Mouse (Mus musculus): ENCODE data around the gene Otop2. TPM values are rescaled to one million over a fixed set of nuclear protein-coding genes. Genes with fewer than 3 reads are reported as not detected.
A peak's percentile ranks its signal among the peaks of the same experiment; 100 is the strongest.

The Otop2 gene
- polyA plus RNA-seq, 1 experiment from 2014 or later = not detected

DNA sequence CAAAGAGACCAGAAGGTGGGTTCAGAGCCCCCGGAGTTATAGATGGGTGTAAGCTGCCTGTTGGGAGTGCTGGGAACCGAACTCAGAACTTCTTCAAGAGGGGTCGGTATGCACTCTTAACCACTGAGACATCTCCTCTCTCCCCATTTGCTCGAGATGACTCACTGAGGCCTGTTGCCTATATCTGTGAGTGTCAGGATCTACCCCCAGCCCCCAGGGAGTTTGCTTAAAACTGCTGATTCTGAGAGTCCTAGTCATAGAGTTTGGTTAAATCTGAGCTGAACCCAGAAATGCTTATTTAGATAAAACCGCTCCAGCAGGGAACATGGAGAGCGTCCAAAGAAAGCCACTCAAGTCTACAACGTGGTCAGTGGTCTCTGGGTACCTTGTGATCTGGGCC, 32.8 kb upstream of the Otop2 start:
- WGBS (ENCODE audit: insufficient replicate concordance) = 80% methylated on average over 7 of the region's 7 CpGs
- no peak for ATAC-seq (replicated peaks; ENCODE audit: insufficient number of reproducible peaks, low FRiP score, low TSS enrichment)
- peaks cover 9% of the 10 kb centered on the region for H3K27me3 ChIP-seq (ENCODE audit: control insufficient read depth, insufficient read depth, low read length)
- no peaks in the 10 kb centered on the region for H3K9me3 ChIP-seq (replicated peaks; ENCODE audit: control insufficient read depth, low read length)
- H3K4me1 ChIP-seq (ENCODE audit: control insufficient read depth, insufficient read depth, low read length) = peaks cover 16% of the 10 kb centered on the region
- no peak overlapping the region for H3K4me2 ChIP-seq
- H3K27ac ChIP-seq (ENCODE audit: low read depth, low read length) = no peak overlapping the region
- H3K4me3 ChIP-seq (ENCODE audit: low read depth, low read length) = no peak overlapping the region
- 0 out of 2 replicates have a peak, but pooled peaks cover under 1% of the 10 kb centered on the region for H3K36me3 ChIP-seq (ENCODE audit: control insufficient read depth, insufficient read depth, low read length)
- no peak overlapping the region for H3K9ac ChIP-seq (ENCODE audit: low read depth, low read length)

DNA sequence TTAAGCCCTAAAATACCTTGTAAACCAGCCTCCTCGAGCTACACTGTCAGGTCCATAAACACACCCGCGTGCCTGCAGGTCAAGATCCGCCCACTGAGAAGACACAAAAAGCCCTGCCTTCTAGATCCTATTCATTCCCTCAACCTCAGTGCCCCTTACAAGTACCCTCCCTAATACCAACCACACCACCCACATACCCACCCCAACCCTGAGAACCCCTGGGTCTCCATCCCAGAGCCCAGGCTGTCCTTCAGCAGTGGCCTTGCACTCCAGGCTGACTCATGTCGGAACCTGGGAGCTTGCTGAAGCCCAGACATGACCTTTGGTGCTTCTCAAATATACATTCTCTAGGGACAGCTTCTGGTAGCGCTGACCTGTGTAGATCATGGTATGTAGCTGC, 32.2 kb upstream of the Otop2 start:
- H3K27me3 ChIP-seq (ENCODE audit: control insufficient read depth, insufficient read depth, low read length) = peaks cover 3% of the 10 kb centered on the region
- H3K4me1 ChIP-seq (ENCODE audit: control insufficient read depth, insufficient read depth, low read length) = peaks cover 16% of the 10 kb centered on the region
- ATAC-seq (replicated peaks; ENCODE audit: insufficient number of reproducible peaks, low FRiP score, low TSS enrichment) = no peak
- no peak overlapping the region for H3K4me3 ChIP-seq (ENCODE audit: low read depth, low read length)
- 89% methylated on average over 6 of the region's 6 CpGs for WGBS (ENCODE audit: insufficient replicate concordance)
- H3K4me2 ChIP-seq = no peak overlapping the region
- no peak overlapping the region for H3K9ac ChIP-seq (ENCODE audit: low read depth, low read length)
- no peaks in the 10 kb centered on the region for H3K36me3 ChIP-seq (ENCODE audit: control insufficient read depth, insufficient read depth, low read length)
- H3K27ac ChIP-seq (ENCODE audit: low read depth, low read length) = no peak overlapping the region
- no peaks in the 10 kb centered on the region for H3K9me3 ChIP-seq (replicated peaks; ENCODE audit: control insufficient read depth, low read length)

DNA sequence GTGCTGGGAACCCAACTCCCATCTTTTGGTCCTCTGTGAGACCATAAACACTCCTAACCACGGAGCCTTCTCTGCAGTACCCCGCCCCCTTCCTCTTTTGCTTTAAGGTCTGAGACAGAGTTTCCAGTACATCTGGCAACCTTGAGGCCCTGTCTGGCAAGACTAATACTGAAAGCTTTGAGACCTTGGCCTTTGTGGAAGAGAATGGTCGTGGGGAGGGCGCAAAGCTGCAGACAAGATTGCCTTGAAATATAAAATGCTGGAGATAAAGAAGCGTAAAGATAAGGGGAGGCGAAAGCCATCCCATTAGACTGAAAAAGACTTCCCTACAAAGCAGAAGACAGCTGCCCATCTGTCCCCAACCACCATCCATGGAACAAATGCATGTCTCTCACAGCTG, 31.5 kb upstream of the Otop2 start:
- H3K9ac ChIP-seq (ENCODE audit: low read depth, low read length) = no peak overlapping the region

DNA sequence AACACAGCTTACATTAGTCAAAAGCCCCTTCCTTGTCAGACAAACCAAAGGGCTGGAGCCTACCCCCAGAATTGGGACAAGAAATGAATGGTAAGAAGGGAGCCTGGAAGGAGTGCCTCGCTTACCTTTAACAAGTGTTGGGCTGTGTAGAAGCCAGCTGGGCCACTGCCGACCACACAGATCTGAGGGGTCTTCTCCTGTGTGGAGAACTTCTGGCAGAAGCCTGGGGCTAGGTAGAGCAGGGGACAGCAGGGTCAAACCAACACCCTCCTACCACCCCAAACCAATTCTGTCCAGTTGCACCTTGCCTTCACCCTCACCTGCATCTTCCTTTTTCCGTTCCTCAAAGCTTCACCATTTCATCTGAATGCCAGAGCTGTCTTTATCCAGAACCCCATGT, 31.0 kb upstream of the Otop2 start:
- Histone ChIP-seq H3K4me3 (ENCODE audit: low read depth, low read length) (peak overlapping the region; percentile 56), H3K4me2 (peak overlapping the region; percentile 92), H3K9ac (ENCODE audit: low read depth, low read length) (peak overlapping the region; percentile 74), H3K9me3 (replicated peaks; ENCODE audit: control insufficient read depth, low read length) (no peaks in the 10 kb centered on the region), H3K36me3 (ENCODE audit: control insufficient read depth, insufficient read depth, low read length) (no peaks in the 10 kb centered on the region), H3K27me3 (ENCODE audit: control insufficient read depth, insufficient read depth, low read length) (peaks cover under 1% of the 10 kb centered on the region; the same call in 1 of the 2 replicates), H3K27ac (ENCODE audit: low read depth, low read length) (no peak overlapping the region), H3K4me1 (ENCODE audit: control insufficient read depth, insufficient read depth, low read length) (peaks cover 16% of the 10 kb centered on the region)
- ATAC-seq (replicated peaks; ENCODE audit: insufficient number of reproducible peaks, low FRiP score, low TSS enrichment) = no peak
- WGBS (ENCODE audit: insufficient replicate concordance) = 53% methylated on average over 3 of the region's 3 CpGs

More for the DNA sequence above, 31.5 kb upstream of the Otop2 start:
- H3K4me1 ChIP-seq (ENCODE audit: control insufficient read depth, insufficient read depth, low read length) = peaks cover 16% of the 10 kb centered on the region
- H3K27ac ChIP-seq (ENCODE audit: low read depth, low read length) = no peak overlapping the region
- H3K4me3 ChIP-seq (ENCODE audit: low read depth, low read length) = no peak overlapping the region
- ATAC-seq (replicated peaks; ENCODE audit: insufficient number of reproducible peaks, low FRiP score, low TSS enrichment) = no peak
- H3K4me2 ChIP-seq = no peak overlapping the region
- no peaks in the 10 kb centered on the region for H3K9me3 ChIP-seq (replicated peaks; ENCODE audit: control insufficient read depth, low read length)
- WGBS (ENCODE audit: insufficient replicate concordance) = 71% methylated on average over 6 of the region's 6 CpGs
- peaks cover 3% of the 10 kb centered on the region; the same call in 1 of the 2 replicates for H3K27me3 ChIP-seq (ENCODE audit: control insufficient read depth, insufficient read depth, low read length)
- no peaks in the 10 kb centered on the region for H3K36me3 ChIP-seq (ENCODE audit: control insufficient read depth, insufficient read depth, low read length)

DNA sequence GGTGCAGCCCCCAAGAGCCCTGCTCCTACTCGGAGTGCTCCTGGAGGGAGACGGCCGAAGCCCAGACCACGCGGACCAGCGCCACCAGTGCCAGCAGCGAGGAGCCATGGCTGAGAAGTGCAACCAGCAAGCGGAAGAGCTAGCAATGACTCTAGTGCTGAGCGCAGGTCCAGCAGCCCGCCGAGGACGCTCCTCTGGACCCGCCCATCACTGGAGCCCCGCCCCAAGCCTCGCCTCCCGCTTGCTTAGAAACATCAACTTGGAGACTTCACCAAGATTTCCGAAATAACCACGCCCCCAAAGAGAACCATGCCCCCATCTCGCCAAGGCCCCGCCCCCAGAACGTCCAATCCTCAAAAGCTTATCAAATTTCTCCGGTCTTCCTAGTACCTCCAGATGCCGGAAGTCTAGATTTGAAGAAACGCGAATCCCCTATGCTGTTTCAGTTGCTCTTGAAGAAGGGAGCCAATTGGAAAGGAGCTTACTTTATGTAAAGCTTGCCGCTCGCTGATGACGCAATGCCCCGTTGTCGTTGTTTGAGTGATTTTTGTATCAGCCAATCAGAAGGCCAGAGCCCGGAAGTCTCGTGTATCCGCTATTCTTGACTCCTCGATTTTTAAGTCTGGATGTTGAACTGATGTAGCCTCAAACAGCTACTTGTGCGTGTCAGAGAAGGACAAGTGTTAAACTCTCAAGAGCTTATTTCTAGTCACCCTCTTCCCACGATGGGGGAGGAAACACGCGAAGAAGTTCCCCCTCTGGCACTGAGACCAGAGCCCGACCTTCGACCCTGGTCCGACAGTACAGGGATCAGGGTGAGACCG, 30.0 kb upstream of the Otop2 start, which contains the start of gene Fdxr:
Fdxr (minus strand) TSS at position 271 of the 824 bp plus-strand sequence.
- Histone ChIP-seq H3K4me2 (peak within 1 kb of the TSS; percentile 92), H3K9ac (ENCODE audit: low read depth, low read length) (peak within 1 kb of the TSS; percentile 74), H3K36me3 (ENCODE audit: control insufficient read depth, insufficient read depth, low read length) (no peaks in the 10 kb centered on the region), H3K4me3 (ENCODE audit: low read depth, low read length) (peak within 1 kb of the TSS; percentile 56), H3K27me3 (ENCODE audit: control insufficient read depth, insufficient read depth, low read length) (no peaks in the 10 kb centered on the region), H3K9me3 (replicated peaks; ENCODE audit: control insufficient read depth, low read length) (no peaks in the 10 kb centered on the region), H3K27ac (ENCODE audit: low read depth, low read length) (peak within 1 kb of the TSS; percentile 75), H3K4me1 (ENCODE audit: control insufficient read depth, insufficient read depth, low read length) (peaks cover 16% of the 10 kb centered on the region)
- WGBS (ENCODE audit: insufficient replicate concordance) = under 1% methylated on average over 42 of the region's 42 CpGs
- ATAC-seq (replicated peaks; ENCODE audit: insufficient number of reproducible peaks, low FRiP score, low TSS enrichment) = peak; percentile 93

DNA sequence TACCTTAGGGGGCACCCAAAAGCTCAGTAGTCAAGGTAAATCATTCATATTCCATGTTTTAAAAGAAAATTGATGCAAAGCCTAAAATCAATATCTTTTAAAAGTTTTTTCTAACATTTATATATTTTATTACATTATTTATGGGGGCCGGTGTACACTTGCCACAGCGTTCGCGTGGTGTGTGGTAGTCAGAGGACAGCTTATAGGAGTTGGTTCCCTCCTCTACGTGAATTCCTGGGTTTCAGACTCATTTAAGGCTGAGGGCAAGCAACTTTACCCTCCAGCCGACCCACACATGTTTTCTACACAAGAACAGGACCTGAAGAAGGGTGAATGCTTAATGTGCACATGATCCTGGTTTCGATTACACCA, 29.4 kb upstream of the Otop2 start:
- Histone ChIP-seq H3K4me3 (ENCODE audit: low read depth, low read length) (peak overlapping the region; percentile 56), H3K27ac (ENCODE audit: low read depth, low read length) (peak overlapping the region; percentile 75), H3K9me3 (replicated peaks; ENCODE audit: control insufficient read depth, low read length) (no peaks in the 10 kb centered on the region), H3K4me2 (peak overlapping the region; percentile 73), H3K27me3 (ENCODE audit: control insufficient read depth, insufficient read depth, low read length) (no peaks in the 10 kb centered on the region), H3K4me1 (ENCODE audit: control insufficient read depth, insufficient read depth, low read length) (peaks cover 16% of the 10 kb centered on the region), H3K9ac (ENCODE audit: low read depth, low read length) (peak overlapping the region; percentile 72), H3K36me3 (ENCODE audit: control insufficient read depth, insufficient read depth, low read length) (no peaks in the 10 kb centered on the region)
- 23% methylated on average over 7 of the region's 7 CpGs for WGBS (ENCODE audit: insufficient replicate concordance)
- ATAC-seq (replicated peaks; ENCODE audit: insufficient number of reproducible peaks, low FRiP score, low TSS enrichment) = no peak

DNA sequence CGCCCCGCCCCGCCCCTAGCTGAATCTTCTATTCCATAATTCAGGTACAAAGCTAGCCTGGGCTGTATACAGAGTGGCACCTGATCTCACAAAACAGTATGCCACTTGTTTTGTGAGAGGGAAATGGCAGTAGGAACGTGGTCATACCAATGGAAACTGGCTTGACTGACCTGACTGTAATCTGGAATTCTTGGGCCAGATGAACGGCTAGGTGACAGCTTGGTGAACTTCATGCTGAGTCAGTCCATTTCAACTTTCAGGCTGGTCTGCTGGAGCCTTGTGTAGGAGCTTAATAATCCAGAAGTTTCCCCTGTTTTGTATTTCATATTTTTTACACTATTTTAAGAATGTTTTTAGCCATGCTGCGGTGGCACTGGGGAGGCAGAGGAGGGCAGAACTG, 28.8 kb upstream of the Otop2 start:
- Histone ChIP-seq H3K9me3 (replicated peaks; ENCODE audit: control insufficient read depth, low read length) (no peaks in the 10 kb centered on the region), H3K36me3 (ENCODE audit: control insufficient read depth, insufficient read depth, low read length) (no peaks in the 10 kb centered on the region), H3K27ac (ENCODE audit: low read depth, low read length) (no peak overlapping the region), H3K4me2 (peak overlapping the region; percentile 73), H3K4me3 (ENCODE audit: low read depth, low read length) (peak overlapping the region; percentile 56; the same call in 1 of the 2 replicates), H3K9ac (ENCODE audit: low read depth, low read length) (no peak overlapping the region), H3K4me1 (ENCODE audit: control insufficient read depth, insufficient read depth, low read length) (peaks cover 13% of the 10 kb centered on the region), H3K27me3 (ENCODE audit: control insufficient read depth, insufficient read depth, low read length) (no peaks in the 10 kb centered on the region)
- WGBS (ENCODE audit: insufficient replicate concordance) = 63% methylated on average over 6 of the region's 6 CpGs
- ATAC-seq (replicated peaks; ENCODE audit: insufficient number of reproducible peaks, low FRiP score, low TSS enrichment) = no peak

DNA sequence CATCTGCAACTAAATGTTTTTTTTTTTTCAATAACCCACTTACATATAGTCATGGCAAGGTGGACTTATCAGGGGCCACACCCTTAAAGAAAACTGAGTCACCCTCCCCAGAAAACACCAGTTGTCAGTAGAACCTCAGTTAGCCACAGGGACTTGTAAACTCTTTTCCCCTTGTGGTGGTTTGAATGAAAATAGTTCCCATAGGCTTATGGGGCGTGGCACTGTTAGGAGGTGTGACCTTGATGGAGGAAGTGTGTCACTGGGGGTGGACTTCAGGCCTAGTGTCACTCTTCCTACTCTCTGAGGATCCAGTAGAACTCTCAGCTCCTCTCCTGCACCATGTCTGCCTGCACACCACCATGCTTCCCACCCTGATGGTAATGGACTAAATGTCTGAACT, 27.2 kb upstream of the Otop2 start:
- H3K4me1 ChIP-seq (ENCODE audit: control insufficient read depth, insufficient read depth, low read length) = peaks cover 13% of the 10 kb centered on the region
- H3K27ac ChIP-seq (ENCODE audit: low read depth, low read length) = no peak overlapping the region
- no peak overlapping the region for H3K4me3 ChIP-seq (ENCODE audit: low read depth, low read length)
- H3K36me3 ChIP-seq (ENCODE audit: control insufficient read depth, insufficient read depth, low read length) = no peaks in the 10 kb centered on the region
- 63% methylated on average over 1 of the region's 1 CpGs for WGBS (ENCODE audit: insufficient replicate concordance)
- no peak for ATAC-seq (replicated peaks; ENCODE audit: insufficient number of reproducible peaks, low FRiP score, low TSS enrichment)
- no peak overlapping the region for H3K9ac ChIP-seq (ENCODE audit: low read depth, low read length)
- no peak overlapping the region for H3K4me2 ChIP-seq
- H3K27me3 ChIP-seq (ENCODE audit: control insufficient read depth, insufficient read depth, low read length) = no peaks in the 10 kb centered on the region
- H3K9me3 ChIP-seq (replicated peaks; ENCODE audit: control insufficient read depth, low read length) = no peaks in the 10 kb centered on the region

DNA sequence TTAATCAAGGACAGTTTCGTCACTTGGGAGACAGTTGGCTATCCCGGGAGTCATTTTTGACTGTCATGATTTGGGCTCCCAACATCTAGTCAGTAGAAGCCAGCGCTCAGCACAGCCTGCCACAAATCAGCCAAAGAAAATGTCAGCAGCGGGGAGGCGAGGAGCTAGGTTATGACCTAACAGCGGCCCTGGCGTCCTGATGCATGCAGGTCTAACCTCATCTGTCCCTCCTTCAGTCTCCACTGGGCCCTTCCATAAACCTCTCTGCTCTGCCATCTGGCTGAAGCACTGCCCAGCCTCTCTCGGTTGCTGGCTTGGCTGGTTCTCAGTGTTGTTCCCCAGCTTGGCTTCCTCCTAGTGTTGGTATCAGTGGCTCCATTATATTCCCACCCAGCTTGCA, 24.7 kb upstream of the Otop2 start:
- peaks cover 6% of the 10 kb centered on the region for H3K4me1 ChIP-seq (ENCODE audit: control insufficient read depth, insufficient read depth, low read length)
- H3K27me3 ChIP-seq (ENCODE audit: control insufficient read depth, insufficient read depth, low read length) = no peaks in the 10 kb centered on the region
- H3K9me3 ChIP-seq (replicated peaks; ENCODE audit: control insufficient read depth, low read length) = no peaks in the 10 kb centered on the region
- H3K4me3 ChIP-seq (ENCODE audit: low read depth, low read length) = no peak overlapping the region
- WGBS (ENCODE audit: insufficient replicate concordance) = 67% methylated on average over 8 of the region's 8 CpGs
- no peak overlapping the region for H3K4me2 ChIP-seq
- no peak overlapping the region for H3K27ac ChIP-seq (ENCODE audit: low read depth, low read length)
- H3K36me3 ChIP-seq (ENCODE audit: control insufficient read depth, insufficient read depth, low read length) = no peaks in the 10 kb centered on the region
- no peak for ATAC-seq (replicated peaks; ENCODE audit: insufficient number of reproducible peaks, low FRiP score, low TSS enrichment)
- 0 out of 2 replicates have a peak overlapping the region, but pooled peaks have one; percentile 18 for H3K9ac ChIP-seq (ENCODE audit: low read depth, low read length)

Data from heart, embryonic 11.5 days (tissue).